In genomic region chr8:72491017-72491416, GRCm38 (mm10) we compare ENCODE assay signal across 7 mouse cellular contexts. TPM values are rescaled to one million over a fixed set of nuclear protein-coding genes. Genes with fewer than 3 reads are reported as not detected.
A peak's percentile ranks its signal among the peaks of the same experiment; 100 is the strongest.
DNase-seq lines count a peak whose midpoint lies in the region; ATAC-seq and TF ChIP-seq lines count a peak whose summit lies in the region.

No protein-coding gene starts in this region.

- H3K36me3 ChIP-seq in lung, embryonic 14.5 days (ENCODE audit: insufficient read depth), result peaks cover 58% of the 10 kb centered on the region
- peaks cover 46% of the 10 kb centered on the region for H3K36me3 ChIP-seq in forebrain, embryonic 12.5 days (replicated peaks)
- peaks cover 65% of the 10 kb centered on the region for H3K36me3 ChIP-seq in limb, embryonic 10.5 days
- peaks cover 33% of the 10 kb centered on the region for H3K36me3 ChIP-seq in small intestine, adult 2 months (ENCODE audit: control insufficient read depth, insufficient read depth, low read length)

- DNase-seq in lung, embryonic 14.5 days, result peak; percentile 41
- DNase-seq in lung, adult 18-20 months, result no peak
- DNase-seq in limb, embryonic 10.5 days (ENCODE audit: low spot score), result no peak
- no peak for DNase-seq in T-cell, adult 2 months (ENCODE audit: low spot score)
- DNase-seq in right cerebral cortex, postnatal 36 days (ENCODE audit: low spot score in 2 of 2), result no peak

- H3K4me1 ChIP-seq in lung, embryonic 14.5 days (ENCODE audit: insufficient read depth), result peaks cover 5% of the 10 kb centered on the region; the same call in 1 of the 2 replicates
- H3K4me1 ChIP-seq in forebrain, embryonic 12.5 days, result peaks cover 32% of the 10 kb centered on the region
- H3K4me1 ChIP-seq in limb, embryonic 10.5 days, result peaks cover 27% of the 10 kb centered on the region
- H3K4me1 ChIP-seq in small intestine, adult 2 months (ENCODE audit: control insufficient read depth, insufficient read depth, insufficient read length, low read length), result peaks cover 16% of the 10 kb centered on the region

- TF ChIP-seq CTCF in lung, embryonic 14.5 days (IDR thresholded peaks at IDR 0.05; ENCODE audit: low read depth), result no peak
- TF ChIP-seq CTCF in small intestine, adult 2 months (IDR thresholded peaks at IDR 0.05; ENCODE audit: extremely low read depth, insufficient read length, insufficient replicate concordance, low read depth, low read length), result no peak

- peak overlapping the region; percentile 96 for H3K4me3 ChIP-seq in lung, embryonic 14.5 days (ENCODE audit: low read depth, low read length)
- no peak overlapping the region for H3K4me3 ChIP-seq in forebrain, embryonic 12.5 days (replicated peaks)
- peak overlapping the region; percentile 94 for H3K4me3 ChIP-seq in limb, embryonic 10.5 days
- no peak overlapping the region for H3K4me3 ChIP-seq in small intestine, adult 2 months (ENCODE audit: low read depth, low read length)

- H3K27ac ChIP-seq in lung, embryonic 14.5 days (ENCODE audit: low read depth), result no peak overlapping the region
- no peak overlapping the region for H3K27ac ChIP-seq in forebrain, embryonic 12.5 days
- no peak overlapping the region for H3K27ac ChIP-seq in limb, embryonic 10.5 days
- peak overlapping the region; percentile 88 for H3K27ac ChIP-seq in small intestine, adult 2 months (ENCODE audit: insufficient read depth, low read depth, low read length)

- H3K4me2 ChIP-seq in lung, embryonic 14.5 days, result peak overlapping the region; percentile 94
- H3K4me2 ChIP-seq in forebrain, embryonic 12.5 days, result peak overlapping the region; percentile 89

- peak overlapping the region; percentile 84 for H3K9ac ChIP-seq in lung, embryonic 14.5 days
- peak overlapping the region; percentile 85; the same call in 1 of the 2 replicates for H3K9ac ChIP-seq in forebrain, embryonic 12.5 days

- H3K27me3 ChIP-seq in lung, embryonic 14.5 days (ENCODE audit: insufficient read depth, low read length), result no peaks in the 10 kb centered on the region
- H3K27me3 ChIP-seq in forebrain, embryonic 12.5 days, result no peaks in the 10 kb centered on the region
- no peaks in the 10 kb centered on the region for H3K27me3 ChIP-seq in limb, embryonic 10.5 days (ENCODE audit: low read depth, poor library complexity, severe bottlenecking)
- H3K27me3 ChIP-seq in small intestine, adult 2 months (ENCODE audit: control insufficient read depth, insufficient read depth, low read length), result no peaks in the 10 kb centered on the region

- 70% methylated on average over 2 of the region's 2 CpGs for WGBS in lung, embryonic 14.5 days
- WGBS in forebrain, embryonic 12.5 days, result 87% methylated on average over 2 of the region's 2 CpGs
- 93% methylated on average over 2 of the region's 2 CpGs for WGBS in limb, embryonic 10.5 days
- 41% methylated on average over 2 of the region's 2 CpGs for WGBS in small intestine, adult 2 months

- H3K9me3 ChIP-seq in lung, embryonic 14.5 days (ENCODE audit: low read depth, low read length), result no peaks in the 10 kb centered on the region
- no peaks in the 10 kb centered on the region for H3K9me3 ChIP-seq in forebrain, embryonic 12.5 days
- H3K9me3 ChIP-seq in limb, embryonic 10.5 days (replicated peaks), result no peaks in the 10 kb centered on the region

- TF ChIP-seq POLR2A in small intestine, adult 2 months (IDR thresholded peaks at IDR 0.05; ENCODE audit: low read depth, low read length), result no peak

- ATAC-seq in lung, embryonic 14.5 days (ENCODE audit: insufficient read depth), result no peak
- ATAC-seq in forebrain, embryonic 12.5 days (ENCODE audit: low FRiP score), result no peak

RNA-seq across cellular contexts. Expression of gene Slc35e1, which starts 1.4 kb away (rescaled TPM):
- polyA plus RNA-seq in lung, embryonic 14.5 days (2014; fragmentation: Nextera tagmentation; extraction: Ambion mirVana), result 21.5 and 24.4 TPM in 2 replicates
- polyA plus RNA-seq in forebrain, embryonic 12.5 days (2016; fragmentation: Nextera tagmentation; extraction: Ambion mirVana), result 16.4 and 21.2 TPM in 2 replicates
- 30.5 and 31.0 TPM in 2 replicates for polyA plus RNA-seq in limb, embryonic 10.5 days (2016; fragmentation: Nextera tagmentation; extraction: Ambion mirVana)
- polyA plus RNA-seq in small intestine, adult 2 months (2012; rRNA removed), result 87.7 and 167 TPM in 2 replicates

RNA-seq across cellular contexts. Expression of gene Cherp, which starts 16.0 kb away (rescaled TPM):
- 71.6 and 80.2 TPM in 2 replicates for polyA plus RNA-seq in lung, embryonic 14.5 days (2014; fragmentation: Nextera tagmentation; extraction: Ambion mirVana)
- polyA plus RNA-seq in forebrain, embryonic 12.5 days (2016; fragmentation: Nextera tagmentation; extraction: Ambion mirVana), result 77.3 and 84.0 TPM in 2 replicates
- polyA plus RNA-seq in limb, embryonic 10.5 days (2016; fragmentation: Nextera tagmentation; extraction: Ambion mirVana), result 107 and 116 TPM in 2 replicates
- 32.8 and 43.8 TPM in 2 replicates for polyA plus RNA-seq in small intestine, adult 2 months (2012; rRNA removed)

RNA-seq across cellular contexts. Expression of gene 1700030K09Rik, which starts 47.3 kb away (rescaled TPM):
- 13.6 and 17.2 TPM in 2 replicates for polyA plus RNA-seq in lung, embryonic 14.5 days (2014; fragmentation: Nextera tagmentation; extraction: Ambion mirVana)
- 16.7 and 16.9 TPM in 2 replicates for polyA plus RNA-seq in forebrain, embryonic 12.5 days (2016; fragmentation: Nextera tagmentation; extraction: Ambion mirVana)
- polyA plus RNA-seq in limb, embryonic 10.5 days (2016; fragmentation: Nextera tagmentation; extraction: Ambion mirVana), result 14.6 and 16.1 TPM in 2 replicates
- 1.8 and 3.2 TPM in 2 replicates for polyA plus RNA-seq in small intestine, adult 2 months (2012; rRNA removed)

RNA-seq across cellular contexts. Expression of gene Calr3, which starts 47.3 kb away (rescaled TPM):
- polyA plus RNA-seq in lung, embryonic 14.5 days (2014; fragmentation: Nextera tagmentation; extraction: Ambion mirVana), result 1.0 and 1.9 TPM in 2 replicates
- polyA plus RNA-seq in forebrain, embryonic 12.5 days (2016; fragmentation: Nextera tagmentation; extraction: Ambion mirVana), result 1.1 and 1.6 TPM in 2 replicates
- polyA plus RNA-seq in limb, embryonic 10.5 days (2016; fragmentation: Nextera tagmentation; extraction: Ambion mirVana), result 0.54 and 0.90 TPM in 2 replicates
- polyA plus RNA-seq in small intestine, adult 2 months (2012; rRNA removed), result not detected in 2 replicates

RNA-seq across cellular contexts. Expression of gene Med26, which starts 57.1 kb away (rescaled TPM):
- polyA plus RNA-seq in lung, embryonic 14.5 days (2014; fragmentation: Nextera tagmentation; extraction: Ambion mirVana), result 16.7 and 17.5 TPM in 2 replicates
- polyA plus RNA-seq in forebrain, embryonic 12.5 days (2016; fragmentation: Nextera tagmentation; extraction: Ambion mirVana), result 20.2 and 20.8 TPM in 2 replicates
- 21.5 and 22.5 TPM in 2 replicates for polyA plus RNA-seq in limb, embryonic 10.5 days (2016; fragmentation: Nextera tagmentation; extraction: Ambion mirVana)
- polyA plus RNA-seq in small intestine, adult 2 months (2012; rRNA removed), result 7.8 and 15.1 TPM in 2 replicates

Comparison
In these comparisons a context has a peak if more than half of its experiments do, and no peak if none do; other contexts are left out.
1. H3K4me3 ChIP-seq: peak in lung, embryonic 14.5 days (single experiment) and limb, embryonic 10.5 days (single experiment); none in forebrain, embryonic 12.5 days (single experiment) and small intestine, adult 2 months (single experiment).